Mouse (Mus musculus) myocyte (in vitro differentiated cells): ENCODE measurements around the gene Spred2.

Experiments
- CEBPB ChIP-seq: IDR thresholded peaks from 2 replicates; pipeline ENCODE4 v1.6.1; 2011; ENCODE audit warnings: mild to moderate bottlenecking, moderate library complexity; ENCODE audit not compliant: poor library complexity, insufficient read depth, severe bottlenecking
- E2F4 ChIP-seq: IDR thresholded peaks from one replicate; pipeline ENCODE4 v1.6.1; 2011; ENCODE audit warnings: mild to moderate bottlenecking, control low read depth, moderate library complexity; ENCODE audit not compliant: insufficient read depth
- MAX ChIP-seq: IDR thresholded peaks from one replicate; pipeline ENCODE4 v1.6.1; 2011; ENCODE audit warnings: low read depth, mild to moderate bottlenecking, control low read depth
- MYOD1 ChIP-seq, 3 experiments: IDR thresholded peaks; one replicate each; pipeline ENCODE4 v1.6.1; 2011; ENCODE audit warnings: control low read depth in 2 of 3, low read depth in 2 of 3, mild to moderate bottlenecking in 2 of 3, moderate library complexity in 1 of 3; ENCODE audit not compliant: insufficient read length in 2 of 3, control insufficient read depth in 1 of 3
- MYOG ChIP-seq, 3 experiments: IDR thresholded peaks; one replicate each; pipeline ENCODE4 v1.6.1; 2011; ENCODE audit warnings: control low read depth in 2 of 3, low read depth in 2 of 3, mild to moderate bottlenecking in 2 of 3; ENCODE audit not compliant: insufficient read length in 2 of 3, control insufficient read depth in 1 of 3, insufficient read depth in 1 of 3
- POLR2A ChIP-seq: IDR thresholded peaks from one replicate; pipeline ENCODE4 v1.6.1; 2011; ENCODE audit warnings: low read depth, mild to moderate bottlenecking, control low read depth, moderate library complexity; ENCODE audit not compliant: insufficient read length
- POLR2AphosphoS2 ChIP-seq: IDR thresholded peaks from one replicate; pipeline ENCODE4 v1.6.1; 2011; ENCODE audit warnings: low read depth, control low read depth; ENCODE audit not compliant: insufficient read length
- REST ChIP-seq: IDR thresholded peaks from one replicate; pipeline ENCODE4 v1.6.1; 2011; ENCODE audit warnings: mild to moderate bottlenecking, control low read depth, moderate library complexity; ENCODE audit not compliant: insufficient read depth, insufficient read length
- SRF ChIP-seq: IDR thresholded peaks from one replicate; pipeline ENCODE4 v1.6.1; 2011; ENCODE audit warnings: low read depth; ENCODE audit not compliant: control insufficient read depth, insufficient read length
- TCF12 ChIP-seq: IDR thresholded peaks from one replicate; pipeline ENCODE4 v1.6.1; 2011; ENCODE audit warnings: mild to moderate bottlenecking, control low read depth; ENCODE audit not compliant: poor library complexity, insufficient read depth, severe bottlenecking
- TCF3 ChIP-seq: IDR thresholded peaks from one replicate; pipeline ENCODE4 v1.6.1; 2011; ENCODE audit warnings: low read depth, control low read depth; ENCODE audit not compliant: insufficient read length
- USF1 ChIP-seq: IDR thresholded peaks from one replicate; pipeline ENCODE4 v1.6.1; 2011; ENCODE audit warnings: low read depth, mild to moderate bottlenecking, control low read depth, moderate library complexity

- TF ChIP-seq POLR2A (no peak), USF1 (no peak), TCF3 (no peak), MAX (no peak), MYOG (IDR thresholded peaks at IDR 0.05; ENCODE audit: control insufficient read depth in 1 of 3, insufficient read depth in 1 of 3, insufficient read length in 2 of 3, low read depth in 2 of 3) (no peak), E2F4 (no peak), POLR2AphosphoS2 (no peak), MYOD1 (IDR thresholded peaks at IDR 0.05; ENCODE audit: control insufficient read depth in 1 of 3, insufficient read length in 2 of 3, low read depth in 2 of 3) (no peak), CEBPB (no peak), TCF12 (no peak), REST (no peak), SRF (no peak)
Observed at GRCm38 (mm10) chr11:20064926-20065325, 140.8 kb downstream of the Spred2 start.
